Mouse (Mus musculus) left cerebral cortex, postnatal 36 days (tissue): ENCODE data around the gene C1galt1. TPM values are rescaled to one million over a fixed set of nuclear protein-coding genes. Genes with fewer than 3 reads are reported as not detected.

ENCODE experiments used
- DNase-seq, 2 experiments: peaks; one replicate each; pipeline ENCODE4 v3.0.0; 2021 to 2022; ENCODE audit warnings: low spot score in 2 of 2, mixed read lengths in 1 of 2
- intact Hi-C: fragments of 180-260 bp; cut with DNase I; formaldehyde crosslinking; loops from one replicate; pipeline ENCODE4 v1.15.1; 2025
- total RNA-seq, 2 experiments: library from RNA; stranded (reverse); gene quantifications; 2 replicates each; pipeline ENCODE4 v1.2.3; 2021

Gene C1galt1
- total RNA-seq, 2 experiments from 2014 or later, result 14.2 to 14.3 TPM

DNA sequence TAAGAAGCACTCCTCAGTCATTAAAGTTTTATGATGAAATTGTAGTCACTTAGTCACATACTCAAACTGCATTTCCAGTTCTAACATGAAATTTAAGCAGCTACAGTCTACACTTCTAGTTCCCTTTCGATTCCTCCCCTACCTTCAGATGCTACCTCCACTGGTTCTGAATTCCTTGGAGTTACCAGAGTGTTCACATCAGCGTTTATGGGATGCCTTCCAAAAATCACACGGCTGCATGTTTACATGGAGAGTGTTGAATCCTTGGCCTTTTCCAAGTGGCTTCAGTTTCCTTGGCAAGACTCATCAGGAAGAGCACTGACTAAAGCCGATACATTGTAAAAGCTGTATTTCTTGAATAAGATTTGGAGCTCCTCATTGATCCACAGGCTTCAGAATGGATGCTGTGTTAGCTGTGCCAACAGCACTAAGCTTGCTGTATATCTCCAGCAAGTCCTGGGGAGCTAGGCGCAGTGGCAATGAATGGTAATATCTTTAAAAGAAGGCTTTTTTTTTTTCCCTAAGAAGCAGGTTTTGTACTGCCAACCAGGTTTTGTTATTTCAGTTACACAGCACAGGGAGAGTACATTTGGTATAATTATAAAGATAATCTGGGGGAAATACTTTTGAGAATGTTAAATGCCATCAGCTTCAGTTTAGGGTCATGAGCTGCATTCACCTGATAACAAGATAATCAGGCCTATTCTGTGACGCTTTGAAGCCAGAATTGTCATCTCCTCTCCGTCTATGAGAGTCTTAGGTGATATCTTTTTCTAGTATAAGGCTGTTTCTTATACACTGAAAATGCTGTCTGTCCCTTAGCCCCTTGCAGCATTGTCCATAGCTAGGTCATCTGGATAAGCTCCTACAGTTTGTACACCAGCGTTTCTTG lies 13.0 kb downstream of the C1galt1 start:
- intact Hi-C loops, result no loop called here
- DNase-seq, result no peak

DNA sequence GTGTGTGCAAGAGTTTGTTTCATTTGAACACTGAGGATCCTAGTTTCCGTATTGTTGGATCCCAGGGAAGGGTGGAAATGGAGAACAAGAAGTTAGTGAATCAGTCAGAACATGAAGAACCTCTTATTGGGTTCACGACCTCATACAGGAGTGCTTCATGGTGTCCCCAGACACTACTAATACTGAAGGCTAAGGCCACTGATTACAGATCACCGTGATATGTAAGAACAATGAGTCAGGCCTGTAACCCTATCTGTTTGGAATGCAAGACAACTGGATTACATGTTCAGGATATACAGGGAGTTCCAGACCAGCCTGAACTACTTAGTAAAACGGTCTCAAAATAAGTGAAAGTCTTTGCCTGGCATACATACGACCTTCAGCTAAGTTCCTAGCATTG lies 13.9 kb downstream of the C1galt1 start:
- intact Hi-C loops, result no loop called here
- DNase-seq, result no peak

DNA sequence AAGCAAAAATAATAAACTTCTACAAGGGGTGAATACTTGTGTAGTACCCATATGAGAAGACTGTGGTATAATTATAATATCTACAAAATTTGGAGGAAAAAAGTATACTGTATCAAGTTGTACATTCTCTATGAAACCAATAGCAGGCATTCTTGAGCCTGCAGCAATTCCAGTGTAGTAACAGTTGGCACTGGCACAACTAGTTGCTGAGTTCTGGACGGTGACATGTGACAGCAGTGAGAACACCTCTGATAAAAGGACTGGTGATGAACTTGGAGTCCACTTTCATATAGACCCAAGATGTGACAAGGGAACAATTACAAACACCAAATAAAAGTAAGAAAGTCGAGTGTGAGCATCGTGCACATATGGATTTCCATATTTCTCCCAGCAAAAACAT lies 14.5 kb downstream of the C1galt1 start:
- DNase-seq, result no peak
- intact Hi-C loops, result no loop called here

DNA sequence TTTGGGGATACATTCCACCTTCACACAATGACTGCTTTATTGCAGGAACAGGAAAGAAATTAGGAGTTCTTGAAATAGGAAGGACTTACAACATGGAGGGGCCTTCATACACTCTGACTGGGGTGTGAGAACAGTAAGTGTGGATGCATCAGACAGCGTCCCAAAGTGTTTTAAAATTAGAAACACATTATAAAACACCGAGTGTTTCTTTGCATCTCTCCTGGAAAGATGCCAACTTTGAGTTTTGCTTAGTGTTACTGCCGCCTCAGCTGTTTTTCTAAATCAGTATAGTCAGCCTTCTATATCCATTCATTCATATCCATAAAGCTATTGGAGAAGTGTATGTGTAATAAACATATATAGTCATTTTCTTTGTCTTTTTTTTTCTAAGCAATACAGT lies 16.4 kb downstream of the C1galt1 start:
- intact Hi-C loops, result no loop called here
- DNase-seq, result no peak

- intact Hi-C loops, result no loop called here
- no peak for DNase-seq
These were observed 18.7 kb downstream of the C1galt1 start for GRCm38 (mm10) chr6:7863354-7863753.

GRCm38 (mm10) chr6:7876836-7877235 lies 32.2 kb downstream of the C1galt1 start:
- DNase-seq, result no peak
- intact Hi-C loops, result no loop called here

DNA sequence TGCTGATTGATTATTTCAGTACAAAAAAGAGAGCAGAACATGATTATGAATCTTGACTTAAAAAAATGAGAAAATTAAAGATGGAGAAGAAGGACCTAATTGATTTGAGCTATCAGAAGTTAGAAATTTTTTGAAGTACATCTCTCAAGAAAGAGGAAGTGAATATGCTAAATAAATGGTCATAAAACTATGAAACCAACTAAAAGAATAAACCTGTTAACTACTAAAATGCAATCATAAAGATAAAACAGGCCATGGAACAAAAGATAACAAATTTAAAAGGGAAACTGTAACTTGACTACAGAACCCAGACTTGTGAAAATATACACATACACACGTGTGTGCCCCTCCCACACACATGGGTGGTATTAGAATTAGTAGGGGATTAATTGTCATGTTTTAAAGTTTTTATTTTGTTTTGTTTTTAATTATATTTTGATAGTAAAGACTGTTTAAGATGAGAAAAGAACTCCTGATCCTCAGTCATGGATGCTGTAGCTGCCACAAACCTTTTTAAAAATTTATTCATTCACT lies 37.0 kb downstream of the C1galt1 start:
- intact Hi-C loops, result no loop called here
- no peak for DNase-seq

DNA sequence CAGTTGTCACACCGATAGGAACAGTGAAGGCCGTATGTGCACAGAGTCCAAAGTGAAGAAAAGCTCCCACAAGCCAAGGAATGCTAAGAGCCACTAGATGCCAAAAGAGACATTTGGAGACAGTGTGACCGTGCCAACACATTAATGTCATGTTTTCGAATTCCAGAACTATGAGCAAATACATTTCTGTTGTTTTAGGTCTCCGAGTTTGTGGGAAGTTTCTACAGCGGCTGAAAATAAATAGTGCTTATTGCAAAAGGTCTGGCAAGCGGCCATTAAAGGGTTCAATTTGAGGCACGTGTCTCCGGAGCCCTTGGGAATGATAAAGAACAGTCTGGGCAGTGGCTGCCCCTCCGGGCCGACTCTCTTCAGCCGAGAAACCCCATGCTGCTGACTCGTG lies 37.9 kb downstream of the C1galt1 start:
- DNase-seq, result no peak
- intact Hi-C loops, result no loop called here

DNA sequence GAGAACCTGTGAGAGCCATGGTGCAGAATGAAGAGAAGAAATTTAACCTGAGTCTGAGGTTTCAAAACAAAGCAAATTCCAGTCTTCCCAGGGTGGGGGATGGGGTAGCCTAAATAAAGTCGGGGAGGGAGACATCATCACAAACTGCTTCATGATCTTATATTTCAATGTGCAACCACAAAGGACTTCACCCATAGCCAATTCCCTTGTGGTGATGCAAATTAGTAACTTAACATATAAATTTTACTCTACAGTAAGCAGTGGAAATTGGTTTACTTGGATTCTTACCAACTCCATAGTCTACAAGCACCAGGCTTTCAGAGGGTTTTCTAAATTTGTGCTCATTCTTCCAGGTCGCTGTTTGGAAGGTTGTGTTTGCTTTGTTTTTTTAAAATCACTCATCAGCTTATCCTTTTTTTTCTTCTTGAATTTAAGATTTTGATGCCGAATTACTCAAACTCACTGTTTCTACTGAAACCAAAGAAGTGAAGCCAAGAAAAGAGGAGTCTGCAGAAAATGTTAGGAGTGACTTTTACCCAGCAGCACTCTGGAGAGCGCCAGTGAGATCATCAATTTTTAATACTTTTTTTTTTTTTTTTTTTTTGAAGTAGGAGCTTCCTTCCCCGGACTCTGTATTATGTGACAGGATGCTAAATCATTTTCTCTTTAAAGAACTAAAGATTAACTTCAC lies 41.5 kb downstream of the C1galt1 start:
- intact Hi-C loops, result no loop called here
- DNase-seq, result no peak

- DNase-seq, result no peak
- intact Hi-C loops, result no loop called here
These were observed 42.0 kb downstream of the C1galt1 start for GRCm38 (mm10) chr6:7886685-7887004.

DNA sequence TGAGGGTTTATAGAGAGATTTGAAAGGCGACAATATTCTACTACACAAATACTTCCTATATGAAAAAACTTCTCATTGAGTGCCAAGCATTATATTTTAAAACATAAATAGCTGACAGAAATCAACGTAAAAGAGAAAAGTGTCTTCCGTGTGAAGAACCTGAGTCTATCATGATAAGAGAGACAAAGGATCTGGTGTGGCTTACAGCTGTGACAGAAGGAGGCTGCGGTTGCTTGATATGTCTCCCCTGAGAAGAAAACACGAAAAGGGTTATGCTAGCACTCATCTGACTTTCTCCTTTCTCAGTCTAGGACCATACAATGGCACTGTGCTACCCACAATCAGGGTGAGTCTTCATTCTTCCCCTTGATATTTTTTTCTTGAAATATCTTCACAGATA lies 51.7 kb downstream of the C1galt1 start:
- intact Hi-C loops, result no loop called here
- no peak for DNase-seq

DNA sequence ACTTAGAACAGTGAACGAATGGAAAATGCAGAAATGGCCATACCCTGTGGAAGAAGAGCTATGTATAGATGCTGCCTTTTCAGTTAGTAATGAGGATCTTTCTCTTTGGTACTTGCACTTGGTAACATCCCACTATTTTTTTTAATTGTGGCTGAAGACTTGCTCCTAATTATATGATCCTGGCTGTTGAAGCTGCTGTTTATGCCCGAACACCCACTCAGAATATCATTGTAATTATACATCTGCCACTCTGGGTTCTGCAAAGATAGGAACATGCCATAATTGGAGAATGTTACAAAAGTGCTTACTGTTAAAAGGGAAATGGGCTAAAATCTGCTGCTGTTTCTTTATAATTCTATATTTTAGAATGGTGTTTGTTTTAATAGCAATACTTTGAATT lies 67.4 kb downstream of the C1galt1 start:
- intact Hi-C loops, result no loop called here
- no peak for DNase-seq

Other genes starting within 250 kb of the C1galt1 start
- 100 to 1,000 TPM in 1 of 2 experiments, 10 to 100 TPM in 1; 92.1 to 107 TPM for gene Asns, start 151.6 kb upstream of the C1galt1 start, total RNA-seq